Mouse (Mus musculus) Muller cell, postnatal 12 days (primary cell): ENCODE results near the gene Mthfs.
"Not testable (repeated sequence)": the region's sequence is repeated elsewhere in the genome, so short reads cannot be mapped to it uniquely, and the experiment has no call there.

Source experiments
- DNase-seq: peaks from one replicate; pipeline ENCODE4 v3.0.0-alpha.2; 2015; ENCODE audit errors: inconsistent ontology term

The Mthfs gene

DNA sequence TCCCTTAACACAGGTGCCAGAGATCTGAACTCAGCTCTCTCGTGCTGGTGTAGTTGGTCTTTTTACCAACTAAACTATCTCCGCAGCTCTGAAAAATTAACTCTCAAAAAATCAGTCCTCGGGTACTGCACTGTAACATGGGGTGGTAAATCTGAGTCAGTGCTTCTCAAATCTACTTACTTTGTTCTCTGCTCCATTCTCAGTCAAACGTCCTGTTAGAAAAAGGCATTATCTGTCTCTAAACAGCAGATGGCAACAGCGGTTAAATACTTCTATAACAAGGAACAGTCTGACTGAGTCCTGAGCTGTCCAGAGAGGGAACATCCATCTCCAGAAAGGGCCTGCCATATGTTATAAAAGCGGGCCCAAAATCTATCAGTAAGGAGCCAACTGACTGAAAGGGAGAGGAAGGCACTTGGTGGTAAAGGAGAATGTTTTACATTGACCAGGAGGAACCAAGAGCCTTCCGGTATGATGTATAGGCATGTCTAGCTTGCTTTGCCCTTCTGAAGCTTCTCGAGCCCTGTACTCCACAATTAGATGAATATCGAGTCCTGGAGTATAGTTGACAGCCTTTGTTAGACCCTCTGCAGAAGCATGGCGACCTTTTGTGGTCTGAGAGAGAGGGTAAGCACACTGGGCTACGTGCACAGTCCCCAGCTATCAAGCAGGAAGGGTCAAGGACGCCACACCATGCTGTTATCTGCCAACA is at the start of gene Mthfs:
TSS of gene Mthfs (plus strand) at position 324 of the 712 bp plus-strand sequence.
- DNase-seq: not testable (repeated sequence)

DNA sequence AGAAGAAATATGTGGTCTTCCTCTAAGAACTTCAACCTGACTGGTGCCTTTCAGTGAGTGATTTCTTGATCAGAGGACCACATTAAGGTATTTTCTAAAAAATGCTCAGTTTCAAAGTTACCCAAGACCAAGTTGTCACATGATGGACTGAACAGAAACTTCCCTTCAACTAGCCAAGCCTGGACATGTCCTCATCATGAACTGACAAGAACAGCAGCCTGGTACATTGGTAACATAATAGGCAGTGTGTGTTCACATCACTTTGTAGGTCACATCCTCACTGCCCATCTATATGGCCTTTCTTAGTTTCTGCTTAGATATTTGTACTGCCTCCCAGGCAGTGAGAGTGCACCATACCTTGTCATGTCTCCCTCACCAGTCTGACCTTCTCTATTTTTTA is 37.9 kb upstream of the Mthfs start:
- DNase-seq: not testable (repeated sequence)

DNA sequence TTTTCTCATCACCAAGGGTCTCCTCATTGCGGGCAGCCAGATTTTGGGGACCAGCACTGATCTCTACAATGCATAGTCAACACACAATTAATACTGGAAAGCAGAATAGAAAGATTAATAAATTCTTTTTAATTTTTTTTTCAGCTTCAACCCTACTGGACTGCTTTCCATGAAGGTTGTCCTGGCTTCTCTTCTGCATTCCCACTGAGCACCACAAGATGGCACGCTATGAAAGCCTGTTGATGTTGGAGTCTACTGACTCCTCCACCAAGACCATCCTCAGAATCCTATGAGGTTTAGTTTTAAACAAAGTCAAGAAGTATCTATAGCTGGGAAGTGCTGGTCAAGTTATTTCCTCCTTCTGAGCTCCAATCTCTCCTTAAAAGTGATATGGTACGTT is 31.6 kb upstream of the Mthfs start:
- DNase-seq: peak; percentile 1

DNA sequence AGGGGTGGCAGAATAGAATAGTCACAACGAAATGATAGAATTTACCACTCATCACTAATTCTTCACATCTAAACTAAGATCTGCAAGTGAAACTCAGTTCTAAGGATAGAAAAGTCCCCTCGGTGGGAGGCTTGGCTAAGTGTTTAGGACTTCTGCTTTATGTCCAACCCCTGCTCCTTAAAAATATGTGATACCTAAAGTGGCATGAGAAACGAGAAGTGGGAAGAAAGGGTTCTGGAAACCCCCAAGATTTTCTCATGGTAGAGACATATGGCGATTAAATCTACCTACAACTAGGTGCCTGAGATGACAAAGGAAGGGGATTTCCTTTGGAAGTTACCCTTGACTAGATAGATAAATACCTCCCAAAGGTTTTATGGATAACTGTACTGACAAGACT is 31.0 kb upstream of the Mthfs start:
- not testable (repeated sequence) for DNase-seq

DNA sequence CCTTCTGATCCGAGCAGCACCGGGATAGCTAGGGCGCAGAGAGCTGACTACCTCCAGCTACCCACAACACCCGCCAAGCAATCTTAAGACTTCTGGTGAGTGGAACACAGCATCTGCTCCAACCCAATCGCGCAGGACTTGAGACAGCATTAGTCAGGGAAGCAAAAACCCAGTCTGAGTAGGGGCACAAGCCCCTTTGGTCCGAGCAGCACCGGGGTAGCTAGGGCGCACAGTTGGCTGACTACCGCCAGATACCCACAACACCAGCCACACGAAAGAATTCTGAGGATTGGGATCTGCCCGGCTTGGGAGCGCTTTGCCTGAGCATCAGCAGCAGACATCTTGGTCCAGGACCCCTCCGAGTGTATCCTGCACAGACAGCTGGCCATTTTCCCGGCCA is 23.5 kb upstream of the Mthfs start:
- not testable (repeated sequence) for DNase-seq

DNA sequence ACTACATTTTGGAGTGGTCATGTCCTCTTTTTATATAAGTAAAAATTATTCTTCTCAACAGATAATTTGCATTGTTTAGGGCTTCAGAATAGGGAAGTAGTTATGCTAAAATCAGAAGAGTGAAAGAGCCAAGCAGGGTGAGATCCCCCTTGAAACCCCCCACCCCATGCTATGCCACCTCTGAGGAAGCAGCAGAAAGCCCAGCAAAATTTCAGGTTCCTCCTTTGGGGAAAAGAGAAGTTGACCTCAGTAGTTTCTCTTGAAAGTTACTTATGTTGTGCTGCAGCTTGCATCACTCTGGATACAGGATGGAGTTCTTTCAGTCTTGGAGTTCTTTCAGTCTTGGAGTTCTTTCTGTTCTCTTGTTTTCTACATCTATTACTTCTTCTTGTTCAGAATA is 15.0 kb upstream of the Mthfs start:
- DNase-seq: not testable (repeated sequence)

DNA sequence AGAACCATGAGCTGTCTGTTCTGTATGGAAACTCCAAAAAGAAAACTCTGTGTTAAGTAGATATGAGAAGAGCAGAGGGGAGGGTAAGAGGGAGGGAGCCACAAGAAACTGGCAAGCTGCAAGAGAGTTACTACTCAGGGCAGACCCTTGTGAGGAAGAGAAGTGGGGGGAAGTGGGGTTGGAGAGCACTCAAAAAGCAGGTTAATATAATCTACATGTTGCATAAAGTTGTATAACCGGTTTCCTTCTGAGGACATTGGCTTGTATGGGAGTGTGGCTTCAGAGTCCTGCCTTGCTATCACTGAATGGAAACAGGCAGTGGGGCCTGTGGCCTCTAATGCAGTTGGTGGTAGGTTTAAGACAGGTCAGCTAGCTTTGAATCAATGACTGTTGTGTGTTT is 13.0 kb upstream of the Mthfs start:
- not testable (repeated sequence) for DNase-seq

DNA sequence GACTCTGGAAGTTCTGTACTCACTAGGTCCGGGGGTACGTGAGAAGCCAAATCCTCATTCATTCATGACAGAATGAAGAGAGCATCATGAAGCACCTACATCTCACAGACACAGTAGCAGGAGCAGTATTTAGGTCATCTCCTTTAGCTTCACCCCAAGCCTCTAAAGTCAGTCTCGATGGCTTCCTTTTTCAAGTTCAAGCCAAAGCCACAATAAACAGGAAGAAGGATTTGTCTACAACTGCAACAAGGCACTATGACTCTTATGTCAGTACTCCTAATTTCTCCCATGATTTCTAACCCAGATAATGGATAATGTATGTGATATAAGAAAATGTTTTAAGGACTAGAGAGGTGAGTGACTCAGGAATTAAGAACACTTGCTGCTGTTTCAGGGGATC is 12.1 kb upstream of the Mthfs start:
- not testable (repeated sequence) for DNase-seq

DNA sequence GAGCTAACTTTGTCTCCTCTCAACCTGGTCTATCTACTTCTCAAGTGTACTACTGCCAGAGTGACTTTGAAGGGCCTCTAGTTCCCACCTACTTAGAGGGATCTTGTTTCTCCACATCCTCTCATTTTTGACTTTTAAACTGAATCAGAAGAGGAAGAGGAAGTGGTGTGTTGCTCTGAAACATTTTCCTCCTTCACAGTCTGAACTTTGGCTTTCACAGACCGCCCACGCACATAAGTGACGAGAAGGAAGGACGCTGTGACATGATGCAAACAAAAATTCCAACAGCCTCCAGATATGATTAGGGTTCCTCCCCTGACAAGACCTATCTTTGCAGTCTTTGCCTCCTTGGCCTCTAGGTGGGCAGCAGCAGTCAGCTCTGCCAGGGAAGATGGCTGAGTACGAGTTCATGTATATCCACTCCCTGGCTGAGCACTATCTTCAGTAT is 11.5 kb upstream of the Mthfs start, which contains the start of the genes Bcl2a1b and Gm29094:
TSS of gene Bcl2a1b (plus strand) at position 241 of the 448 bp plus-strand sequence.
TSS of gene Gm29094 (plus strand) at position 411 of the 448 bp plus-strand sequence.
- DNase-seq: not testable (repeated sequence)

DNA sequence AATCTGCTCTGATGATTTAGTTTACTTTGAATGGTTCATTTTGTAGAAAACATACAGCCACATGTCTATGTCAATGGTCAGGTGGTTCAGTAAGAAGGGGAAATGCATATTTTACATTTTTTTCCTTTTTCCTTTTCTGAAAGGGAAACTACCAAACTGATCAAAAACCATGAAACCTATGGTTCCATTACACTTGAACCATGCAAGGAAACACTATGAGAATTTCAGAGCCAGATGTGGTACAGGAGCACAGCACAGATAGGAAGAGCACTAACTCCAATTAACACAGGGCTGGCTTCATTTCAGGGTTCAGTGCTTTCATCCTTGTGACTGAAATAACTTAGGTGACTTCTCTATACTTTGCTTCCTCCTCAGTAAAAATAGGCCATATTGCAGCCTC is 8.2 kb upstream of the Mthfs start:
- DNase-seq: not testable (repeated sequence)

DNA sequence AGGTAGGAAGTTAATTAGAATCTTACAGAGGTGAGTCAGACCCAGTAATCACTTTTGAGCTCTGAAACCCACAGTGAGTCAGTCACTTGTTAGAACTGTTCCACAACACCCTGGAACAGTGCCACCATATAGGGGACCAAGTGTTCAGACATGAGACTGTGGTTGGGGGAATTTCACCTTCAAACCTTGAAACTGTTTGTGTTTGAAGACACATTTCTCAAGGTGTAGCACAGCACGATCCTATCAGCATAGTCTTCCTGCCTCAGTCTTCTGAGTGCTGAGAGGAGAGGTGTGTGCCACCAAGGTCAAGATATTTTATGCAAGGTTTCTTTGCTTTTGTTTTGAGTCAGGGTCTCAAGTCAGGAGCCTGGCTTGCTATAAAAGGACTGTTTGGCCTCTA is 1.5 kb upstream of the Mthfs start:
- not testable (repeated sequence) for DNase-seq

DNA sequence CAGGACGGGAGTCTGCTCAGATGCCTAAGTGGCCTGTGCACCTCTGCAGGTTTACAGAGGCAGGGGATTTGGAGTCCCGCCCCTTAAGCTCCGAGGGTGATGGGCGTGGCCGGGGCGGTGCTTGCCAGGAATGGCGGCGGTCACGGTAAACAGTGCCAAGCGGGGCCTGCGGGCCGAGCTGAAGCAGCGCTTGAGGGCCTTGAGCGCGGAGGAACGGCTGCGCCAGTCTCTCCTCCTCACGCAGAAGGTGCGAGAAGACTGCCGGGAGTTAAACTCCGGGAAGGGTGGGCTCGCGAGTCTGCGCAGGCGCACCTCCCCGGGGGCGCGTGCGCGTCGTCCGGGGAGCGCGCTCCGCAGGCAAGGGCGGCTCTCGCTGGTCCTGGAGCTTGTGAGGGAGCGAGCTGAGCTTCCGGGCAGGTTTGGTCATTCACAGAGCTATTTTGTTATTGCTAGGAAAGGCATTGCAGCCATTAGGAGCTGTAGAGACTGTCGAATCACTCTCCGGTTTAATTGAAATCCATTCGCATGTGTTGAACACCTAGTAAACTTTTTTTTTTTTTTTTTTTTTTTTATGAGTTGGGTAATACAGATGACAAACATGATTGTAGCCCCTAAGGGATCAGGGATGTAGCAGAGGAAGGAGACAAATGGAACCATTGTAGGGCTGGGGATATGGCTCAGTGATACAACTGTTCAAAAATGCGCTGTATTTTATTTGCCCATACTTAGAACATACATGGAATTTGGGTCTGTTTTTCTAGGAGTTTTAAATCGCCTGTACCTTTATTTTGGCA is 786 bp downstream of the Mthfs start:
- not testable (repeated sequence) for DNase-seq

DNA sequence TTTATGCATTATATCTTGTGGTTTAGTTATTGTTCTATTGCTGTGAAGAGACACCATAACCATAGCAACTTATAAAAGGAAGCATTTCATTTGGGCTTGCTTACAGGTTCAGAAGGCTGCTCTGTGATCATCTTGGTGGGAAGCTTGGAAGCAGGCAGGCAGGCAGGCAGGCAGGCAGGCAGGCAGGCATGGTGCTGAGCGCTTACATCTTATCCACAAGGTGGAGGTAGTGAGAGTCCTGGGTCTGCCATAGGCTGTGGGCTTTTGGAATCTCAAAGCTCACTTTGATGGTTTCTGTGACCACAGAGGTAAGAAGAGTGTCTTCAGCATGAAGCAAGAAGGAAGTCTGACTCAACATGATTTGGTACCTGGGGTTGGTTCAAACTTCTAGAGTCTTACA is 2.0 kb downstream of the Mthfs start:
- not testable (repeated sequence) for DNase-seq

DNA sequence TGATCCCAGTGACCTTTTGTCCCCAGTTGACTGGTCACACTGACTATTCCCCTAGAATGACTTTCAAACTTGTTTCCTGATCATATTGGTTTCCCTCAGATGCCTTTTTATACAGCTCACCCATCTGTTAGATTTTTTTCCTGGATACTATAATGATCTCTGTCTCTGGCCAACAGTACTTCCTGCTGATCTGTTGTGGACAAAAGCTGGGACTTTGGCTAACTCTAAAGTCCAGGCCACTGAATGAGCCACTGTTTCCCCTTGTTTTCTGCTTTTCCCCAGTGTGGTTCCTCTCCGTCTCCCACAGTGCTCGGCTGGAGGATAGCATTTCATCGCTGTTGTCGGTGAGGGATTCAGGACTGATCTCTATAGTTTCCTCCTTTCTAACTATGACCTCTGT is 7.7 kb downstream of the Mthfs start:
- DNase-seq: not testable (repeated sequence)

DNA sequence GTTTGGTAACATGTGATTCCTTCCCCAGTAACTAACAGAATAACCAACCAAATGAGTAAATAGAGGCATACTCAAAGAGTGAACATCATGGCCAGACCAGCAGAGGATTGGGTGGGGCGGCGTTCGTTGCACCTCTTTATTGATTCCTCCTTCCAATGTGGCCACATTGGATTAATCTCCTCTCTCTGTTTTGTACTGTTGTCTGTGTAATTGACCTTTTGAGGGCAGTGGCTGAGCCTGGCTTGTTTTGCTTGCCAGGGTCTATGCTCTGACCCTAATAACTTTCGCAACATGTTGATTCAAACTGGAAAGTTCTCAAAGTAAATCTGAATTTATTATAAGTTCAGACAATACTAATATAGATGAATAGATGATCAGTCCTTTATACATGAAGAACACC is 9.2 kb downstream of the Mthfs start:
- DNase-seq: not testable (repeated sequence)

DNA sequence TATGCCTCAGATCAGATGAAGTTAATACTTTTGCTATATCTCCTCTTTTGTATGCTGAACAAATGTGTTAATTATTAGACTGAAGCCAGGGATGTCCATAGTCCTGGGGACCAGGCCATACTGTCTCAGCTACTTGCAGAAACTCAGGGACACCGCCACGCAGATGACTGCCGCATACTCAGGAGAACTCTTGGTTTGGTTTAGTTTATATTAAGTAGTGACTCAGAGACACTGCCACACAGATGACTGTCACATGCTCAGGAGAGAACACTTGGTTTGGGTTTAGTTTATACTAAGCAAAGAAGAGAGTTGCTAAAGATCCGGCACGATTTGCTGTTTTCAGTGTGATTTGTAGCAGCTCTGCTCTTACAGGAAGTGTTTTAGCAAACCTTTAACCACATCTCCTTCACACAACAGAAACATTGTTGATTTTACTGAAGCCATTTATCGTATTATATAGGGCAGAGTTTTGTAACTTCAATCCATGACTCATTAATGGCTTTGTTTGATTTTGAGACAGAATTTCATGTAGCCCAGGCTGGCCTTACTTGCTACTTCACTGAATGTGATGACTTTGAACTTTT is 10.3 kb downstream of the Mthfs start:
- not testable (repeated sequence) for DNase-seq

DNA sequence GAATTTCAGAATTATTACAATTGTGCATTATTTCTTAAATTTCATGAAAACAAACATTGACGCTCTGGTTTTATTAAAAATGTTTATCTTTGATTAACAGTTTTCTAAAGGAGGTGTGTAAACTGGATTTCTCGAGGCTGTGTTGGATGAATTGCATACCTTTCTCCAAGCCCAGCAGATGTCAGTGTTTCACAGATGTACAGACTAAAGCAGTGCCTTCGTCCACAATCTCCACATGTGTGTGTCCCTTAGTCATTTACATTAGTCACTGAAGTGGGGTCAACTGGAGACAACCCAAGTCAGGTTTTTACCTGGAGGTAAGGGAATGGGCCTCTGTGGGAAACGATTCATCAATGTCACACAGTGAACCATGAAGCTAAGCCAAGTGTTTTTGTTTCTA is 15.6 kb downstream of the Mthfs start:
- no peak for DNase-seq

DNA sequence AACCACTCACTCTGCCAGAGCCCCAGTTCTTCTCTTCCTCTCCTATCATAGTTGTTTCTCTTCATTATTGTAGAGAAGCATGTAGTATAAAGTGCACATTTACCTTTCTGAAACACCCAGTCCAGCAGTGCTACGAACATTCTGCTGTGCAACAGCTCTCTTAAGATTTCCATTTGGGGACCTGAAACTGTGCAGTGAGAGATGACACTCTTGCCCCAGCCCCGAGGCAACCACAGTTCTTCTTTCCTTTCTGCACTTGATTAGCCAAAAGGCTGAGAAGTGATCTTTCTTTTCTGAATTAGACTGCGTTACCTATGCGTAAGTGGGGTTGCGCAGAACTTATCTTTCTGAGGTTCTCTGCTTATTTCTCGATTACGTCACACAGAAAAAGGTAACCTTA is 17.6 kb downstream of the Mthfs start:
- no peak for DNase-seq

DNA sequence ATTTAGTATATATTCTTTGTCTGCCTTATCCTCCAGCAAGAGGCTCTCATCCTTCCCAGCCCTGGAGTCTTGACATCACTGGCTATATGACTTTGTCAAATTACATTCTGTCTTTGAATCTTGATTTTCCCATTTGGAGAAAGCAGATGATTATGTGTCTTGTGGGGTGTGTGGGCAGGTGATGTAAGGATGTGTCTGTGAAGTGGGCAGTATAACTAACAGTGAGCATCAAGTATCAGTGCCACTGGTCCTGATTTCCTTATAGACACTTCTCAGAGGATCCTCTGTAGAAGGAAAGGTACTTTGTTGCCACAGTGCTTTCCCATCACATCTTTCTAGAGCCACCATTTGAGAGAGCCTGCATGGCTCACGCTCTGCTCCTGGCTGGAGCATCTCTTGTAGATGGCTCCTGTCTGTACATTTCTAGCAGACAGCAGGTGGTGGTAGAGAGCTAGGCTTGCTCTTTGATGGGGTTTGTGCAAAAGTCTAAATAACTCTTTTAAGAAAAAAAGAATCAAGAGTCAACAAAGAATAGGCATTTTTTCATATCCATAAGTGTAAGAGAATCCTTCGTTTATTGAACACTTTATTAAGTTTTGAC is 20.5 kb downstream of the Mthfs start:
- not testable (repeated sequence) for DNase-seq

DNA sequence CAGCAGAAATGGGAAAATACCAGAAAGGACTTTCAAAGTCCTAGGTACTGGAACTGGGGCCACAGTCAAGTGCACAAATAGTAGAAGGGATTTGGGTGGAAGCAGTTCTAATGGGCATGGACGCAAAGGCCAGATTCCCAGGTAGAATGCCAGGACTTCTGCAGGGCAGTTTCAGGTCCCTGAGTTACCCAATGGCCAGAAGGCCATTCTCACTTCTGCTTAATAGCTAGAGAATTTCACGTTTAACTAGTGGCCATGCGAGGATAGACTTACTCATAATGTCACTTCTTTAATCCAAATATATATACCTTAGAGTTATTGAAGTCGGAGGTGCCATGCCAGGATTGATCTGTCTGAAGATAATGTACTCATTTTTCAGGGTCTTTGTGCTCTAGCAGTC is 26.7 kb downstream of the Mthfs start:
- DNase-seq: not testable (repeated sequence)

DNA sequence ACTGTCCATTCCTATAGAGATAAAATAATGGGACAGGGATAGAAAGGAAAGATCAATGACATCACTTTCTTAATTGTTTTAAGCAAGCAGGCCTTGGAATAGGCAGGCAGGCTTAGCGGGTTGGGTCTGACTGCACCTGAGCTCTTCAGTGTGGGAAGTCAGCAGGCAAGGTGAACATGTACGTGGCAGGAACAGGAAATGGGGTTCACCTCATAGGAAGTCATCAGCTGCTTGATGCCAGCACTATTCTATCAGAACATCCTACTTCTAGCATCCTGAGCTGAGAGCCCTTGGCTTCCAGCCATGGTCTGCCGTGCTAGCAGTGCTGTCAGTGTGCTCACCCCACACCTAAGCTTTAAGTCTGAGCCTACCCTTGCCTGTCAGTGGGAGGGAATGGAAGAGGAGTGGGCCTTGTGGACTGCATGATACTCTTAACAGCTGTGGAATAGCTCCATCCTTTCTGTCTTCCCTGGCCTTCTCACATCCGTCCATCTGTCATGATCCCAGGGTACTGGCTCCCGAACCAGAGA is 28.6 kb downstream of the Mthfs start:
- not testable (repeated sequence) for DNase-seq
